Mouse (Mus musculus) liver, adult 2 months (tissue): ENCODE measurements around the gene Cyfip1. TPM values are rescaled to one million over a fixed set of nuclear protein-coding genes. Genes with fewer than 3 reads are reported as not detected.

Experiments
- DNase-seq: peaks from one replicate; pipeline ENCODE4 v3.0.0-alpha.2; 2011; ENCODE audit warnings: low read depth, low spot score; ENCODE audit errors: extremely low read depth
- H3K27ac ChIP-seq: fragments of 200-500 bp; replicated peaks from 2 replicates; pipeline ENCODE4 v1.5.1; 2012; ENCODE audit warnings: low read depth, mild to moderate bottlenecking, control low read depth, inconsistent platforms, low read length; ENCODE audit not compliant: insufficient read depth
- H3K27me3 ChIP-seq: fragments of 200-500 bp; 2 replicates; pipeline ENCODE4 v1.6.1; 2012; ENCODE audit warnings: mild to moderate bottlenecking, moderate library complexity, low read length, inconsistent platforms; ENCODE audit not compliant: control insufficient read depth, insufficient read depth
- H3K36me3 ChIP-seq: fragments of 200-500 bp; 2 replicates; pipeline ENCODE4 v1.6.1; 2012; ENCODE audit warnings: low read length, inconsistent platforms; ENCODE audit not compliant: control insufficient read depth, insufficient read depth
- H3K4me1 ChIP-seq: fragments of 200-500 bp; 2 replicates; pipeline ENCODE4 v1.6.1; 2011; ENCODE audit warnings: low read length; ENCODE audit not compliant: control insufficient read depth, insufficient read depth
- H3K4me3 ChIP-seq: fragments of 200-500 bp; 2 replicates; pipeline ENCODE4 v1.5.1; 2011; ENCODE audit warnings: low read depth, mild to moderate bottlenecking, control low read depth, low read length, moderate library complexity; ENCODE audit not compliant: insufficient read depth
- H3K79me2 ChIP-seq: fragments of 200-500 bp; 2 replicates; pipeline ENCODE4 v1.6.1; 2012; ENCODE audit warnings: inconsistent platforms, mild to moderate bottlenecking, low read length, moderate library complexity; ENCODE audit not compliant: control insufficient read depth, insufficient read depth
- H3K9ac ChIP-seq: fragments of 200-500 bp; 2 replicates; pipeline ENCODE4 v1.6.1; 2012; ENCODE audit warnings: low read depth, mild to moderate bottlenecking, control low read depth, inconsistent platforms, low read length
- CTCF ChIP-seq: fragments of 200-500 bp; IDR thresholded peaks from 2 replicates; pipeline ENCODE4 v1.5.1; 2011; ENCODE audit warnings: low read depth, low read length, control low read depth
- POLR2A ChIP-seq: fragments of 200-500 bp; IDR thresholded peaks from 2 replicates; pipeline ENCODE4 v1.6.1; 2011; ENCODE audit warnings: low read length, control low read depth; ENCODE audit not compliant: insufficient read depth; ENCODE audit errors: extremely low read depth
- WGBS: fragments of 180-500 bp; shearing (Covaris S2); methylation state at CpG from one replicate; pipeline ENCODE4 v1.1.7; 2018; 5-methylcytosine and 5-hydroxymethylcytosine counted together
- polyA plus RNA-seq: library from polyadenylated mRNA; depleted of rRNA; stranded (reverse); fragments of >200 nt; gene quantifications from 2 replicates; pipeline ENCODE4 v1.2.3, GENCODE M21; 2012
- total RNA-seq: library from RNA; depleted of rRNA; stranded (reverse); fragments of >200 nt; gene quantifications from 2 replicates; pipeline ENCODE4 v1.2.3, GENCODE M21; 2014

Gene Cyfip1
- total and polyA plus RNA-seq, 2 experiments = 17.3 to 45.0 TPM

DNA sequence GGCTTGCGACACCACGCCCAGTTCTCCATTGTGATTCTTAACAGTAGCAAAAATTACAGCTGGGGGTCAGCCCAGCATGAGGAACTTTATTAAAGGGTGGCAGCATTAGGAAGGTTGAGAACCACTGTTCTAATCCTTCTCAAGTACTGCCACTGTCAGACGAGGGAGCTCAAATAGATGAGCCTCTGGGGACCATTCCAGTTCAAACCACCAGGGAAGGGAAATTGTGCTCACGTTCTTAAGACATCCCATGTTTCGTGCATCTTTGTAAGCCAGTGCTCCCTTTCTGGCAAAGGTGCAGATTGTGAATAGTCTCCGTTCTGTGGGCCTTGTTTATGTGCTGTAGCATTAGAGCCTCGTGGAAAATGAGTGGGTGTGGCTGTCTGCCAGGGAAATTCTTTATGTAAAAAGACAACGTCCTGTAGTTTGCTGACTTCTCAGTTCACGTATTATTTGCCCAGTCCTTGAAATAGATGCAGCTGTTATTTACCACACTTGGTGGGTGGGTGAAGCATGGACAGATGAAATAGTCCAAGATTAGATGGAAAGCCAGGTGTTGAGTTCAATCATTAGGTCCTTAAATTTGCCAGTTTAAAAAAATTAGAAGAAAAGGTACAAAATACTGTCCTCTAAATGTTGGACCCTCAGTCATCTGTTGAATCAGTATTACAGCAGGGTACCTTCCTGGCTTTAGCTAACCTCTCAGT lies 5.2 kb downstream of the Cyfip1 start:
- H3K27ac ChIP-seq = no peak overlapping the region
- no peak for DNase-seq
- no peaks in the 10 kb centered on the region for H3K27me3 ChIP-seq
- H3K9ac ChIP-seq = no peak overlapping the region
- no peaks in the 10 kb centered on the region for H3K36me3 ChIP-seq
- peaks cover 31% of the 10 kb centered on the region; the same call in 1 of the 2 replicates for H3K79me2 ChIP-seq
- peaks cover 11% of the 10 kb centered on the region for H3K4me1 ChIP-seq
- TF ChIP-seq POLR2A (no peak), CTCF (no peak)
- no peak overlapping the region for H3K4me3 ChIP-seq
- 68% methylated on average over 9 of the region's 9 CpGs for WGBS

DNA sequence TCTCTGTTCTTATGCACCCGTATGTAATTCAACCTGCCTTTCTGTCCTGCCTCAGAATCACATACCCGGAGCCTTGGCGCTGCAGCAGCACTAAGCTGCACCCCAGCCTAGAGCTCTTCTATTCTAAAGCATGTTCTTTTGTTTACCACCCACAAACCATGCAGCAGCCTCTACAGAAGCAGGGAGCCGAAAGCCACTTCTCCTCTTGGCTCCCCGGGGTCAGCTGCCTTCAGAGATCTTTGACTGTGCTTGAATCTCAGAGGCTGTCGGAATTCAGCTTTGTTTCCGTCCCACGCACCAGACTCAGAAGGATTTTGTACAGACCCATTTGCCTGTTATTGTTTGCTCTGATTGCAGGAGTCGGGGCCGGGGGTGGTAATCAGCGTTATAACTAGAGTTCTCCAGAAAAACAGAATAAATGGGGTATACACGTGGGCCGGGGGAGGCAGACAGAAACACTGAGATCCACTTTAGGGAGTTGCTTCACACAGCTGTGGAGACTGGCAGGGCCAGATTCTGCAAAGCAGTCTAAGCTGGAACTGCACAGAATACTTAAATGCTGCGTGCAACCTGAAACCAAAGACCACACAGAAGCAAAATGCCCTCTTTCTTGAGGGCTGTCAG lies 8.5 kb downstream of the Cyfip1 start:
- Histone ChIP-seq H3K27me3 (no peaks in the 10 kb centered on the region), H3K9ac (no peak overlapping the region), H3K36me3 (no peaks in the 10 kb centered on the region), H3K27ac (no peak overlapping the region), H3K4me1 (peaks cover 14% of the 10 kb centered on the region), H3K4me3 (no peak overlapping the region), H3K79me2 (peaks cover 37% of the 10 kb centered on the region; the same call in 1 of the 2 replicates)
- TF ChIP-seq POLR2A = no peak
- TF ChIP-seq CTCF = no peak
- DNase-seq = no peak
- WGBS = 84% methylated on average over 14 of the region's 14 CpGs

DNA sequence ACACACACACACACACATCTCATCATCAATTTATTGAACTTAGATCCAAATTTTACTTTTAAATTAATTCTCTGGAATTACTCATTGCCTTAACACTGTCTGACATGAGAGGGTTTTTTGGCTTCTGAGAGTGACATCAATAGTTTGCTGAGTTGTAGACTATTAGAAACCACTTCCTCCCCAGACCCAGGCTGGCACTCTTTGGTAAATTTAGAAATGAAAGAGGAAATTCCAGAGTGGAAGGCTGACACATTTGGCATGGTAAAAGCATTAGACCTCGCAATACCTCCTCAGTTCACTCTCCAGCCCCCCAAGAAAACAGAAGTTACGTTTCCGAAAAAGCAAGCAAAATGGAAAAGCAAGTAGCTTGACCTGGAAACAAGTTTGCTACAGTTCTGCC lies 11.2 kb downstream of the Cyfip1 start:
- H3K27me3 ChIP-seq = no peaks in the 10 kb centered on the region
- no peaks in the 10 kb centered on the region for H3K36me3 ChIP-seq
- DNase-seq = peak; percentile 39
- WGBS = 60% methylated on average over 3 of the region's 3 CpGs
- TF ChIP-seq POLR2A = no peak
- TF ChIP-seq CTCF = no peak
- peaks cover 18% of the 10 kb centered on the region for H3K4me1 ChIP-seq
- peaks cover 44% of the 10 kb centered on the region; the same call in 1 of the 2 replicates for H3K79me2 ChIP-seq
- no peak overlapping the region for H3K9ac ChIP-seq
- no peak overlapping the region for H3K27ac ChIP-seq
- no peak overlapping the region for H3K4me3 ChIP-seq

DNA sequence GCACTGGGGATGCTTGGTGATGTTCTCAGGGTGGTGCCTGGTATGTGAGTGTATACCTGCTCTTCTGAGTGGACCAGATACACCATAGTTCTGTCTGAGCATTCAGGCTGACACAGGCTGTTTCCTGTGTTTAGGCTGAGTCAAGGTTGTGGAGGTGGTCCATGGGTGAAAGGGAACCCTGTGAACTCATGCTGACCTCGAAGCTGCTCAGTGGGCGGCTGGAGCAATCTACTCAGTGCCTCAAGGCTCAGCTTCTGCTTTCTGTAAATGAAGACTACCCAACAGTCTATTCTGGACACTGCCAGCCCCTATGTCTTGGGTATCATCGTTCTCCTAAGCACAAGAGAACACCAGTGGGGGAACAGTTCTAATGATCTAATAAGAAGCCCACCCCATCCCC lies 14.1 kb downstream of the Cyfip1 start:
- H3K4me3 ChIP-seq = no peak overlapping the region
- DNase-seq = no peak
- no peak overlapping the region for H3K27ac ChIP-seq
- no peak for TF ChIP-seq CTCF
- no peak for TF ChIP-seq POLR2A
- peaks cover 17% of the 10 kb centered on the region for H3K4me1 ChIP-seq
- H3K9ac ChIP-seq = no peak overlapping the region
- WGBS = 79% methylated on average over 3 of the region's 3 CpGs
- H3K36me3 ChIP-seq = no peaks in the 10 kb centered on the region
- no peaks in the 10 kb centered on the region for H3K27me3 ChIP-seq
- peaks cover 41% of the 10 kb centered on the region for H3K79me2 ChIP-seq

DNA sequence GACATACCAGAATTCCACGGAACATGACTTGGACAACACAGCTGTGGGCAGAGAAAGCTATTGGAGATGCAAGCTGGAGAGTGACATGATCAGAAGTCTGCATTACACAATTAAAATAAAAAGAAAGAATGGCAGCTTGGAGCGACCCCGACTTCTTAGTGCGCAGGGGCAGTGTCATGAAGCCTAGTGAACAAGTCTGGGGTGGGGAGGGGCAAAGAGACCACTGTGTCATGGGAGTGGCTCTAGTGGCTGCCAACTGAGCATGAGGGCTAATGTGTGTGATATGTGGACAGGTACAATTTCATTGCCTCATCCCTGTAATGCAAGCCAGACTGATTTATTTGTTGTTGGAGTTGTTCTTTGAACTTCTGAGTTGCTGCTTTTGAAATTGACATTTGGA lies 15.2 kb downstream of the Cyfip1 start:
- Histone ChIP-seq H3K4me3 (no peak overlapping the region), H3K79me2 (peaks cover 39% of the 10 kb centered on the region), H3K36me3 (no peaks in the 10 kb centered on the region), H3K4me1 (peaks cover 17% of the 10 kb centered on the region), H3K27ac (no peak overlapping the region), H3K27me3 (no peaks in the 10 kb centered on the region), H3K9ac (no peak overlapping the region)
- 92% methylated on average over 4 of the region's 4 CpGs for WGBS
- peak; percentile 59 for DNase-seq
- TF ChIP-seq CTCF = no peak
- TF ChIP-seq POLR2A = no peak

DNA sequence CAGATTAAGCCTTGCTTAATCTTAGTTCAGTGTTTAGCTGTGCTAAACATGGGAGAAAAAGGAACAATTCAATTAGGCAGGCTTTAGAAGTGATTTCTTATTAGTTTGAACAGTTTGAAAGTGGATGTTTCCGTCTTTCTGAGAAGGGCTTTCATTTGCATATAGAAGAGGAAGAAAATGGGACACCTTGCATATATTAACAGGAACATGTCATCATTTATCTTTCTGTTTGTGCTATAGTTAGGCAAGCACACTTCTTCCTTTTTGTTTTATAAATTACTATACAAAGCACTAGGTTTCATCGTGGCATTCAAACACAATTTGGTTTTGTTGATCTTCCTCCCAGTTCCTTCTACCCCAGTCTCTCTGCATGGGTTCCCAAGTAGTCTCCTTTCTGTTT lies 16.2 kb downstream of the Cyfip1 start:
- Histone ChIP-seq H3K4me1 (peaks cover 17% of the 10 kb centered on the region), H3K27me3 (no peaks in the 10 kb centered on the region), H3K36me3 (peaks cover 3% of the 10 kb centered on the region; the same call in 1 of the 2 replicates), H3K4me3 (no peak overlapping the region), H3K79me2 (peaks cover 43% of the 10 kb centered on the region), H3K27ac (no peak overlapping the region), H3K9ac (no peak overlapping the region)
- TF ChIP-seq CTCF (no peak), POLR2A (no peak)
- 75% methylated on average over 2 of the region's 2 CpGs for WGBS
- DNase-seq = no peak
